Mouse (Mus musculus): ENCODE results near the gene Ift81.

Gene Ift81

GRCm38 (mm10) chr5:122547810-122548209, 66.5 kb downstream of the Ift81 start:
- no peak for DNase-seq (ENCODE audit: low spot score)

GRCm38 (mm10) chr5:122547251-122547714, 67.0 kb downstream of the Ift81 start:
- no peak for DNase-seq (ENCODE audit: low spot score)

- DNase-seq (ENCODE audit: low spot score): no peak
These were observed 70.9 kb downstream of the Ift81 start for GRCm38 (mm10) chr5:122543392-122543791.

GRCm38 (mm10) chr5:122541871-122542270, 72.4 kb downstream of the Ift81 start:
- DNase-seq (ENCODE audit: low spot score): no peak

- DNase-seq (ENCODE audit: low spot score): no peak
These were observed 76.2 kb downstream of the Ift81 start for GRCm38 (mm10) chr5:122538077-122538476.

GRCm38 (mm10) chr5:122537654-122538053, 76.7 kb downstream of the Ift81 start:
- DNase-seq (ENCODE audit: low spot score): no peak

GRCm38 (mm10) chr5:122533884-122534283, 80.4 kb downstream of the Ift81 start:
- no peak for DNase-seq (ENCODE audit: low spot score)

- no peak for DNase-seq (ENCODE audit: low spot score)
These were observed 84.3 kb downstream of the Ift81 start for GRCm38 (mm10) chr5:122529913-122530604.

- peak; percentile 53 for DNase-seq (ENCODE audit: low spot score)
These were observed 85.0 kb downstream of the Ift81 start for GRCm38 (mm10) chr5:122529316-122529715.

- no peak for DNase-seq (ENCODE audit: low spot score)
These were observed 85.7 kb downstream of the Ift81 start for GRCm38 (mm10) chr5:122528591-122528990.

GRCm38 (mm10) chr5:122527761-122528160, 86.6 kb downstream of the Ift81 start:
- DNase-seq (ENCODE audit: low spot score): no peak

- DNase-seq (ENCODE audit: low spot score): peak; percentile 44
These were observed 87.2 kb downstream of the Ift81 start for GRCm38 (mm10) chr5:122526878-122527730.

GRCm38 (mm10) chr5:122526405-122526804, 87.9 kb downstream of the Ift81 start:
- DNase-seq (ENCODE audit: low spot score): no peak

GRCm38 (mm10) chr5:122525238-122525931, 88.9 kb downstream of the Ift81 start:
- DNase-seq (ENCODE audit: low spot score): no peak

- no peak for DNase-seq (ENCODE audit: low spot score)
These were observed 89.5 kb downstream of the Ift81 start for GRCm38 (mm10) chr5:122524854-122525237.

- no peak for DNase-seq (ENCODE audit: low spot score)
These were observed 90.1 kb downstream of the Ift81 start for GRCm38 (mm10) chr5:122524244-122524643.

GRCm38 (mm10) chr5:122521130-122521473, 93.2 kb downstream of the Ift81 start:
- DNase-seq (ENCODE audit: low spot score): no peak

- DNase-seq (ENCODE audit: low spot score): no peak
These were observed 93.8 kb downstream of the Ift81 start for GRCm38 (mm10) chr5:122520254-122521129.

GRCm38 (mm10) chr5:122519043-122519660, 95.2 kb downstream of the Ift81 start:
- DNase-seq (ENCODE audit: low spot score): no peak

- no peak for DNase-seq (ENCODE audit: low spot score)
These were observed 96.1 kb downstream of the Ift81 start for GRCm38 (mm10) chr5:122518247-122518646.

- DNase-seq (ENCODE audit: low spot score): no peak
These were observed 97.4 kb downstream of the Ift81 start for GRCm38 (mm10) chr5:122516901-122517300.
